Mouse (Mus musculus) right cerebral cortex, postnatal 4 days (tissue): ENCODE measurements around the gene Med29.
A peak's percentile ranks its signal among the peaks of the same experiment; 100 is the strongest.
"Not testable (repeated sequence)": the region's sequence is repeated elsewhere in the genome, so short reads cannot be mapped to it uniquely, and the experiment has no call there.

Experiments
- DNase-seq: peaks from one replicate; pipeline ENCODE4 v3.0.0-alpha.2; 2022

The Med29 gene

GRCm38 (mm10) chr7:28395425-28395824 lies 2.9 kb upstream of the Med29 start:
- no peak for DNase-seq

GRCm38 (mm10) chr7:28393272-28393951 lies 904 bp upstream of the Med29 start:
- DNase-seq = no peak

- no peak for DNase-seq
Measured at GRCm38 (mm10) chr7:28390331-28390730, 2.2 kb downstream of the Med29 start.

GRCm38 (mm10) chr7:28387384-28387783 lies 5.1 kb downstream of the Med29 start:
- not testable (repeated sequence) for DNase-seq

GRCm38 (mm10) chr7:28386877-28387276 lies 5.6 kb downstream of the Med29 start:
- not testable (repeated sequence) for DNase-seq

GRCm38 (mm10) chr7:28386462-28386861 lies 6.0 kb downstream of the Med29 start:
- peak; percentile 93 for DNase-seq

GRCm38 (mm10) chr7:28386007-28386406 lies 6.5 kb downstream of the Med29 start:
- DNase-seq = no peak

- no peak for DNase-seq
Measured at GRCm38 (mm10) chr7:28385196-28385595, 7.3 kb downstream of the Med29 start.

- DNase-seq = no peak
Measured at GRCm38 (mm10) chr7:28384162-28384561, 8.3 kb downstream of the Med29 start.

GRCm38 (mm10) chr7:28383606-28384005 lies 8.9 kb downstream of the Med29 start:
- DNase-seq = no peak

- no peak for DNase-seq
Measured at GRCm38 (mm10) chr7:28382981-28383396, 9.5 kb downstream of the Med29 start.

GRCm38 (mm10) chr7:28382347-28382951 lies 10.1 kb downstream of the Med29 start:
- DNase-seq = no peak

GRCm38 (mm10) chr7:28381938-28382337 lies 10.6 kb downstream of the Med29 start:
- DNase-seq = no peak

GRCm38 (mm10) chr7:28381017-28381790 lies 11.3 kb downstream of the Med29 start:
- no peak for DNase-seq

GRCm38 (mm10) chr7:28380237-28381016 lies 12.1 kb downstream of the Med29 start, which contains the start of gene Zfp36:
Gene Zfp36, minus strand, starts transcription at chr7:28380253.
- no peak for DNase-seq

GRCm38 (mm10) chr7:28378769-28379651 lies 13.5 kb downstream of the Med29 start:
- DNase-seq = peak; percentile 80

GRCm38 (mm10) chr7:28378066-28378690 lies 14.3 kb downstream of the Med29 start:
- DNase-seq = no peak

- no peak for DNase-seq
Measured at GRCm38 (mm10) chr7:28377190-28378065, 15.1 kb downstream of the Med29 start.

GRCm38 (mm10) chr7:28376011-28376771 lies 16.3 kb downstream of the Med29 start:
- DNase-seq = no peak
